Mouse (Mus musculus) erythroblast, adult 5-6 weeks (primary cell): ENCODE results near the gene Macf1. TPM values are rescaled to one million over a fixed set of nuclear protein-coding genes. Genes with fewer than 3 reads are reported as not detected.
A peak's percentile ranks its signal among the peaks of the same experiment; 100 is the strongest.

Experiments
- ATAC-seq: replicated peaks from 2 replicates; pipeline ENCODE4 v1.8.0; 2016; ENCODE audit warnings: moderate number of reproducible peaks, mild to moderate bottlenecking, moderate TSS enrichment, inconsistent platforms; ENCODE audit not compliant: poor library complexity, low FRiP score, severe bottlenecking
- total RNA-seq, 2 experiments: library from RNA; stranded (forward) in 1 of 2; stranded (reverse) in 1 of 2; fragments of 150-400 nt in 1 of 2; fragments of 200-764, 138-1000 nt in 1 of 2; gene quantifications; 2 replicates each; pipeline versions ENCODE4 v1.2.3 to v1.2.4; 2015 to 2017; ENCODE audit warnings: low replicate concordance in 2 of 2

The Macf1 gene
- total RNA-seq (2015; ENCODE audit: low replicate concordance) (48.5 and 52.5 TPM in 2 replicates), total RNA-seq (2017; ENCODE audit: low replicate concordance) (65.5 and 81.0 TPM in 2 replicates)

- ATAC-seq = no peak
Measured at GRCm38 (mm10) chr4:123684260-123684659, at the start of gene Macf1. Gene Macf1 (minus strand): TSS chr4:123684360.

- no peak for ATAC-seq
Measured at GRCm38 (mm10) chr4:123733532-123733931, 49.4 kb upstream of the Macf1 start.

DNA sequence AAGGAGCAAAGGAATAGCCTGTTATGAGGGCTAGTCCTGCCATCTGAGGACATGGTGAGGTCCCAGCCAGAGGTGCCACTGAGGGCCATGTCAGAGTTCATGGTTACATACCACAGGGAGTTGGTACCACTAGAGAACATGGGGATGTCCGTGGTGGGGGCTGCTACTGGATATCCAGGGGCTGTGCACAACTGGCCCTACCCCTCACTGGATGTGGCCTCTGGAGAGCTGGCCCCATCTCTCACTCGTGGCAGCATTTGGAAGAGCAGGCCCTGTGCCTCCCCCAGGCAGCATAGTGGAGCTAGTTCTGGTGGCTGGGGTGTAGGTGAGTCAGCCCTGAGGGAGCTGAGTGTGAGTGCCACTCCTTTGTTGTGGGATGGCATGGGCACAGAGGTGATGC, 48.8 kb upstream of the Macf1 start:
- ATAC-seq = no peak

- ATAC-seq = no peak
Measured at GRCm38 (mm10) chr4:123732163-123732910, 48.2 kb upstream of the Macf1 start.

DNA sequence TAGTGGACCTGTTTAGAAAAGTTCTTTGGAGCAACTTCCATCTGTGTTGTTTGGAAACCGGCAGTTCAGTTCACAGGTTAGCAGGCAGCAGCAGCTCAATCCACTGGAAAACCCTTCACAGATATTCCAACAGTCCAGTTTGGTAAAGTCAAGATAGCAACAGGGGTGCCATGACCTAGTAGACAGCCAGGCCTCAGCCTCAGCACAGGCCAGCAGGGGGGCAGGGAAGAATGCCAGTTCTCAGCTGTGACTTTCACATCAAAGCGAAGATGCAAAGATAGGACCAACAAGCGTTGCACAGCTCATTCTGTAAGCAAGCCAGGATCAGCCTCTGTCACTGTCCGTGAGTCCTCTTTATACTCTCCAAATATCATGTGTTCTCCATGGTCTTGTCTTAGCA, 37.6 kb upstream of the Macf1 start:
- no peak for ATAC-seq

GRCm38 (mm10) chr4:123718434-123718780, 34.2 kb upstream of the Macf1 start:
- ATAC-seq = no peak

- ATAC-seq = peak; percentile 98
Measured at GRCm38 (mm10) chr4:123717574-123718433, 33.6 kb upstream of the Macf1 start, which contains the start of gene Ndufs5. Gene Ndufs5 (minus strand): TSS chr4:123718202.

DNA sequence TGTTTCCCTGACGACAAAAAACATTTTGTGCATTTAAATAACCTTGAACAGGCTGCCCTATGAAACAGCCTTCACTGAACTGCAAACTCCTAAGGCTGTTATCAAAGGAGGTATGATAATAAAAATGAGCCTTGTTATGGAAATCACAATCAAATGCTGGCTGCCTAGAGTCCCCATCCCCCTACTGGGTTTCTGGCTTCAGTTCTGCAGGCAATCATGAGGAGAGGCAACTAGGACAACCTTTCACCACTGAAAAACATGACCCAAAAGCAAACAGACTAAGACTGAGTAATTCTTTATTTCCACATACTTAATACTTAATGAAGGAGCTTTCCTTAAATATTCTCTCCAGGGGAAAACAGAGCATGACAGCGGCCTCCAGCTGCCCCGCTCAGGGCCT, 28.3 kb upstream of the Macf1 start:
- no peak for ATAC-seq

- no peak for ATAC-seq
Measured at GRCm38 (mm10) chr4:123707340-123707739, 23.2 kb upstream of the Macf1 start.

- ATAC-seq = no peak
Measured at GRCm38 (mm10) chr4:123705340-123705739, 21.2 kb upstream of the Macf1 start.

- no peak for ATAC-seq
Measured at GRCm38 (mm10) chr4:123693384-123693783, 9.2 kb upstream of the Macf1 start.

GRCm38 (mm10) chr4:123692071-123692470, 7.9 kb upstream of the Macf1 start:
- no peak for ATAC-seq

DNA sequence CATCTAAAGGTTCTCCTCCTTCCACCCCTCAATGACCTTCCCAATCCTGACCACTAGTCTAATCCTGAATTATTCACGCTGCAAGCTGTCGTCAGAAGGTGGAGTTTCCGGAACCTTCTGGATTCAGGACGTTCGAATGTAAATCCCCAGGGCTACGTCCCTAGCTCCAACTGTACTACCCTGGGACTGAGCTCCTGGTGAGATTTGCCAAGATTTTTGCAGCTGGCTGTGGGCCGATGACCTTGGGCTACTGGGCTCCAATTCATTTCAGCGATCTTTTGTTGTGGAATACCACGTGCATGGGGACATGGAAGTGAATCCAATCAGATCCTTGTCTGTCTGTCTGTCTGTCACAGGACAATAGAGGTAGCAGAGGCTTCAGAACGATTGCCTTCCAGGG, 6.2 kb upstream of the Macf1 start:
- no peak for ATAC-seq

DNA sequence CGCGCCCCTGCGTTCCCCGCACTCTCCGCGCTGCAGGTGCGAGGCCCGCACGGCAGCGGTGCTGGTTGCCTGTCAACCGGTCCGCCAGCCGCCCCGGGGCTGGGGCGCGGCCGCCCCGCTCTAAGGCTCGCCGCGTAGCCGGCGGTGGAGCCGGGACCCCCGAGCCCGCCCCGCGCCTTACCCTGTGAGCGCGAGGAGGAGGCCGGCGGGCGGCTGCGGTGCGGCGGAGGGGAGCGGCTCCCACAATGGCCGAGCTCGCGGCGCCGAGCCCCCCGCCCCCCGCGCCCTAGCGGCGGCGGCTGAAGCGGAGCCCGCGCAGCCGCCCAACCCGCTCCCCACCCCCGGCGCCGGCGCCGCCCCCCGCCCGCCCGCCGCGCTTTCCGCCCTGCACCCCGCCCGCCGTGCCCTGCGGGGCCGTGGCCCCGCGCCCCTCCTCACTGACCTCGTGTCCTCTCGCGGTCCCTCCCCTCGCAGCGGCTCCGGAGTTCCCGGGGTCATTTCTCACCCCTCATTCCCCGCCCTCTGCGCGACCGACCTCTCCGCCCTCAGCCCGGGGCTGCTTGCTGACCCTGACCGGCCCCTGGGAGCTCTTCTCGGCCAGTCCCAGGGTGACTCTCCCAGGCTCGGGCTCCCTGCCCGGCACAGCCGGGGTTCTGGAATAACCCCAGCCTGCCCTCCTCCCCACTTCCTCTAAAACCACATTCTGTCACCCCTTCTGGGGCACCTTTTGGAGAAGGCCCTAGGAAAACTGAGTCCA, 3.0 kb upstream of the Macf1 start:
- no peak for ATAC-seq

- ATAC-seq = no peak
Measured at GRCm38 (mm10) chr4:123686368-123687024, 2.3 kb upstream of the Macf1 start.

DNA sequence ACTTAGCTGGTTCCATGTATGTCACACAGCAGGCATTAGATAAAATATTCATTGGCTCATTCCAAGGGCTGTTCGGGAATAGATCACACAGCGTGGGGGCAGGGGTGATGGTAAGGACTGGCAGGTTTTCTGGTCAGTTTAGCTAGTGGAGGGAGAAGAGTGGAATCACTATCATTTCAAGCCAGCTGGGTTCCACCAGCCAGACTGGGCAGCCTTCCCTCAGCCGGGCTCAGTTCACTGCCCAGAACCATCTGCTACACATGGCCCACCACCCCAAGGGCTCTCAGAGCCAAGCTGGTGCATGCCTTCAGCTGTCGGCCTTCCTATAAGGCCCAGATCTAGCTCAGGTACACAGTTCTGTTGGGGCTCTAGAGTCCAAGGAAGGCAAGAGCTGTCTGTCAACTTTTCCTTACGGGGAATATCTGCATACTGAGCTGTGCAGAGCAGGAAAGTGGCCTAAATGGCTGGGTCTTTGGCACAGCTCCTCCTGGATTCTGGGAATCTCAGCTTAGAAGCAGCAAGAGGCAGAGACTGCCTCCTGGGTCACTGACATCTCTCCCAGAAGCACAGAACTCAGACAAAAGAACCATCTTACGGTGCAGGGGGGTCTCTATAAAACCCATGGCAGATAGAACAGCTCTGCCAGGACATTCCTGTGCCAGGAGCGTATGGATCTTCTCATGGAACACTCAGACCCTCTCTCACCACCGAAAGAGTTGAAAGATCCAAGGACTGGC, 1.5 kb upstream of the Macf1 start:
- ATAC-seq = no peak

DNA sequence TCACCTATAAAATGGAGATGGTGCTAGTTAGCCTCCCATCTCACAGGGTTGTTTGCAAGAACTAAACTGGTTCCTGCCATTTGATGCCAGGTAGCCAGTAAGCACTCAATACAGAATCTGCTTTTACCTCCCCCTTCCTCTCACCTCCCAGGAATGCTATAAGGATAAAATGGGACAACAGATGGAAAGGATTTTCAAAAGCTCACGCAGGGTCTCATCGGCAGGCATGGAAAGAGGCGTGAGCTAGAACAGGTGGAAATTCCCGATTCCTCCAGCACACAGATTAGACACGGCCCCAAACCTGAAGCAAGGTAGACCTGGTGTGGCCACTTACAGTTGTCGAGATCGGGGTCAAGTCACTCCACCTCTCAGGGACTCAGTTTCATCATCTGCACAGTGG, 886 bp upstream of the Macf1 start:
- ATAC-seq = no peak

DNA sequence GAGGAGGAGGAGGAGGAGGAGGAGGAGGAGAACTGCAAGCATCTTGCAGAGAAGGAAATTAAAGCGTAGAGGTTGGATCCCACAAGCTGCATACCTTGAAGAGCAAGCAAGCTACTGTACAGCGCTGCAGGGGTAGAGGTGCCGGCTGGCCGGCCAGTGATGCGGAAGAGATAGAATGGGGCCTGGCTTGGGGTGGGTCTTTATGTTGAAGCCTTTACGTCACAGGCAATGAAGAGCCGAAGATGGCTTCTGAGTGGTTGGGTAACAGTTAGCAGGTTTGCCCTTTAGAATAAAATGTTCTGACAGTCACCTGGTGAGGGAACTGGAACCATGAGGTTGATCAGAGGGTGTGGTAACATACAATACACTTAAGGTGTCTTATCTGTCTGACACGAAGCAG, 1.9 kb downstream of the Macf1 start:
- ATAC-seq = no peak

DNA sequence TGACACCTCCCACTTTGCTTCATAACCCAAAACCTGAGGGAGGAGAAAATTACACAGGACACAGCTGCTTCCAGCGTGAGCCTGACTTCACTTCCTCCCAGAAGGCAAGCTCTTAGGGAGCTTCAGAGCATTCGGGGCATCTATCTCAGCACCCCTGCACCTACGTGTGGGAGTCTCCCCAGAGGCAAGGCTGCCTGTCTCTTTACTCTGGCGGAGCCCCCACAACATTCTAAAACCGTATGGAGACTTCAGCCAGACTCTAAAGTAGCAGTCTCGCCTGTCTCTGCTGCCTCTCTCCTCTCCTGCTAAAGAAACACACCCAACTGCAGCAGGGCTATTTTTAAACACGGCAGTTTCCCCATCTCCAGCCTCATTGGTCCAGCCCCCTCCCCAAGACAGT, 3.2 kb downstream of the Macf1 start:
- ATAC-seq = no peak
